In the genomic region with DNA sequence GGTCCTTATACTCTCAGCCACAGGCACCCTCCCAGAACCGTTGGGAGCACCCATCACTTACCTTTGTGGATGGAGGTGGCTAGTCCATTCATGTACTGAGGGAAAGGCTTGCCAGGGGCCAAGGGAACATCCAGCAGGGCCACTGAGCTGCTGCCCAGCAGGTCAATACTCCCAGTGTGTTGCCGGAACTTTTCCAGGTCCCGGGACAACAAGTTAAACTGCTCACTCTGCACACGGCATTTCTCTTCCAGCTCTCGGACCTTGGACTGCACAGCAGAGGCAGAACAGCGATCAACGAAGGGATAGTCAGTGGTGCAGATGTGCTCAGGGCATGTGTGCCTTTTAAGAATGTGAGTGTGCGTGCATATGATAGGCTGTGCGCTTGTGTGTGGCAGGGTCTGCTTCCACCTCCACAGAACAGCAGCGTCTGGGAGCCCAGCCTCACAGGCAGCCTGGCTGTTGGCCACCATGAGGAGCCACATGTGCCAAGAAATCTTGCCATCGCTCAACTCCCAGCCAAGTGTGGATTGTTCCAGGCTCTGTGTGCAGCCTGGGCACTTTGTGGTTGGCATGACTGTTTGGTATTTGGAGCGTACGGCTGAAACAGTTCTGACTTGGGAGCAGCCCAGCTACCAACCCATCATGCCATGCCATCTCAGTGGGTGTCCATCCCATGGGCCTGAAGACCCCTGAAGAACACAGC, we compare ENCODE assay signal across 10 mouse cellular contexts.
DNase-seq lines count a peak whose midpoint lies in the region; ATAC-seq and TF ChIP-seq lines count a peak whose summit lies in the region.
"Had no signal": no experiment of that assay in that cellular context is flagged by ENCODE, and none has a peak within 500 bp of the region (broad histone marks: within the 10 kb centered on the region; RNA-seq: fewer than 3 reads in every experiment).

No protein-coding gene starts in this region.

- TF ChIP-seq CTCF in forebrain, postnatal 0 days (IDR thresholded peaks at IDR 0.05; ENCODE audit: low read depth): no peak
- TF ChIP-seq CTCF in left cerebral cortex, adult 2 months (IDR thresholded peaks at IDR 0.05): no peak

- no peaks in the 10 kb centered on the region for H3K9me3 ChIP-seq in forebrain, embryonic 15.5 days
- H3K9me3 ChIP-seq in forebrain, embryonic 12.5 days: no peaks in the 10 kb centered on the region
- H3K9me3 ChIP-seq in forebrain, postnatal 0 days (ENCODE audit: low read length): no peaks in the 10 kb centered on the region
- H3K9me3 ChIP-seq: intestine, embryonic 15.5 days; liver, embryonic 15.5 days had no signal

- peak; percentile 65 for ATAC-seq in forebrain, embryonic 15.5 days (replicated peaks)
- no peak for ATAC-seq in forebrain, embryonic 12.5 days (ENCODE audit: low FRiP score)
- ATAC-seq in forebrain, postnatal 0 days: peak; percentile 83
- ATAC-seq: intestine, embryonic 15.5 days had no signal

- no peak overlapping the region for H3K4me3 ChIP-seq in forebrain, embryonic 15.5 days
- H3K4me3 ChIP-seq in forebrain, embryonic 12.5 days (replicated peaks): no peak overlapping the region
- H3K4me3 ChIP-seq in forebrain, postnatal 0 days (ENCODE audit: low read depth, low read length): no peak overlapping the region
- H3K4me3 ChIP-seq in left cerebral cortex, adult 2 months: no peak overlapping the region
- H3K4me3 ChIP-seq: intestine, embryonic 15.5 days; liver, embryonic 15.5 days had no signal

- no peak overlapping the region for H3K9ac ChIP-seq in forebrain, embryonic 15.5 days (replicated peaks)
- no peak overlapping the region for H3K9ac ChIP-seq in forebrain, embryonic 12.5 days
- H3K9ac ChIP-seq in forebrain, postnatal 0 days: no peak overlapping the region
- H3K9ac ChIP-seq: intestine, embryonic 15.5 days; liver, embryonic 15.5 days had no signal

- no peaks in the 10 kb centered on the region for H3K36me3 ChIP-seq in forebrain, embryonic 15.5 days
- no peaks in the 10 kb centered on the region for H3K36me3 ChIP-seq in forebrain, embryonic 12.5 days (replicated peaks)
- H3K36me3 ChIP-seq in forebrain, postnatal 0 days (ENCODE audit: insufficient read depth): no peaks in the 10 kb centered on the region
- H3K36me3 ChIP-seq: intestine, embryonic 15.5 days; liver, embryonic 15.5 days had no signal

- H3K27me3 ChIP-seq in forebrain, embryonic 15.5 days: no peaks in the 10 kb centered on the region
- no peaks in the 10 kb centered on the region; the same call in 1 of the 2 replicates for H3K27me3 ChIP-seq in forebrain, embryonic 12.5 days
- H3K27me3 ChIP-seq in forebrain, postnatal 0 days (ENCODE audit: insufficient read depth, low read length): no peaks in the 10 kb centered on the region
- H3K27me3 ChIP-seq: intestine, embryonic 15.5 days; liver, embryonic 15.5 days had no signal

- intact Hi-C loops in left cerebral cortex, adult 2 months (cut with DNase I): loop anchor here (5.0 kb wide), 2 partner anchors 106 to 166 kb away; no protein-coding TSS in a partner anchor

- H3K27ac ChIP-seq in forebrain, embryonic 15.5 days (replicated peaks): peak overlapping the region; percentile 67
- no peak overlapping the region for H3K27ac ChIP-seq in forebrain, embryonic 12.5 days
- H3K27ac ChIP-seq in forebrain, postnatal 0 days (ENCODE audit: low read depth, low read length): peak overlapping the region; percentile 23; the same call in 1 of the 2 replicates
- peak overlapping the region; percentile 40 for H3K27ac ChIP-seq in left cerebral cortex, adult 2 months
- H3K27ac ChIP-seq: intestine, embryonic 15.5 days; liver, embryonic 15.5 days had no signal

- peak; percentile 86 for DNase-seq in Muller cell, postnatal 12 days (ENCODE audit: inconsistent ontology term)
- DNase-seq in forebrain, postnatal 0 days: peak; percentile 93
- DNase-seq in left cerebral cortex, adult 2 months (ENCODE audit: extremely low spot score in 1 of 2, low spot score in 2 of 2): peak; percentile 68 to 81
- DNase-seq in lung, postnatal 4 days: no peak
- DNase-seq in retina, embryonic 14.5 days (ENCODE audit: low spot score): no peak
- no peak for DNase-seq in testis, postnatal 14 days (ENCODE audit: low spot score)

- WGBS in forebrain, embryonic 15.5 days: 72% methylated on average over 13 of the region's 13 CpGs
- 91% methylated on average over 13 of the region's 13 CpGs for WGBS in forebrain, embryonic 12.5 days
- 54% methylated on average over 13 of the region's 13 CpGs for WGBS in forebrain, postnatal 0 days

- peaks cover 43% of the 10 kb centered on the region for H3K4me1 ChIP-seq in forebrain, embryonic 15.5 days
- H3K4me1 ChIP-seq in forebrain, embryonic 12.5 days: peaks cover 19% of the 10 kb centered on the region
- H3K4me1 ChIP-seq in forebrain, postnatal 0 days (ENCODE audit: insufficient read depth): peaks cover 28% of the 10 kb centered on the region
- H3K4me1 ChIP-seq: intestine, embryonic 15.5 days; liver, embryonic 15.5 days had no signal

- no peak overlapping the region; the same call in 1 of the 2 replicates for H3K4me2 ChIP-seq in forebrain, embryonic 15.5 days (replicated peaks)
- no peak overlapping the region for H3K4me2 ChIP-seq in forebrain, embryonic 12.5 days
- H3K4me2 ChIP-seq in forebrain, postnatal 0 days (ENCODE audit: low read depth): no peak overlapping the region
- H3K4me2 ChIP-seq: intestine, embryonic 15.5 days; liver, embryonic 15.5 days had no signal

Comparison
In these comparisons a context has a peak if more than half of its experiments do, and no peak if none do; other contexts are left out.
1. DNase-seq: peak in Muller cell, postnatal 12 days (single experiment), forebrain, postnatal 0 days (single experiment) and left cerebral cortex, adult 2 months (2 of 2); none in lung, postnatal 4 days (0 of 2), retina, embryonic 14.5 days (single experiment) and testis, postnatal 14 days (single experiment).